Mouse (Mus musculus) thymus, adult 2 months (tissue): ENCODE data around the gene Gpc6. TPM values are rescaled to one million over a fixed set of nuclear protein-coding genes. Genes with fewer than 3 reads are reported as not detected.

Experiments
- DNase-seq: peaks from one replicate; pipeline ENCODE4 v3.0.0; 2021
- H3K27ac ChIP-seq: fragments of 200-500 bp; 2 replicates; pipeline ENCODE4 v1.5.1; 2012; ENCODE audit warnings: low read length, control low read depth; ENCODE audit not compliant: control insufficient read depth, insufficient read depth
- H3K27me3 ChIP-seq: fragments of 200-500 bp; 2 replicates; pipeline ENCODE4 v1.6.1; 2012; ENCODE audit warnings: mild to moderate bottlenecking, low read length, moderate library complexity, mixed read lengths; ENCODE audit not compliant: control insufficient read depth, insufficient read depth
- H3K36me3 ChIP-seq: fragments of 200-500 bp; 2 replicates; pipeline ENCODE4 v1.6.1; 2012; ENCODE audit warnings: mild to moderate bottlenecking, low read length, moderate library complexity; ENCODE audit not compliant: control insufficient read depth, insufficient read depth
- H3K4me1 ChIP-seq: fragments of 200-500 bp; replicated peaks from 2 replicates; pipeline ENCODE4 v1.6.1; 2012; ENCODE audit warnings: low read length; ENCODE audit not compliant: control insufficient read depth, insufficient read depth
- H3K4me3 ChIP-seq: fragments of 200-500 bp; 2 replicates; pipeline ENCODE4 v1.5.1; 2012; ENCODE audit warnings: mild to moderate bottlenecking, low read length, control low read depth, moderate library complexity; ENCODE audit not compliant: control insufficient read depth, insufficient read depth
- CTCF ChIP-seq: fragments of 200-500 bp; IDR thresholded peaks from 2 replicates; pipeline ENCODE4 v1.5.1; 2012; ENCODE audit warnings: mild to moderate bottlenecking, control low read depth, low read length, moderate library complexity, borderline replicate concordance; ENCODE audit not compliant: control insufficient read depth, poor library complexity, insufficient read depth; ENCODE audit errors: extremely low read depth
- POLR2A ChIP-seq: fragments of 200-500 bp; IDR thresholded peaks from 2 replicates; pipeline ENCODE4 v1.6.1; 2012; ENCODE audit warnings: mild to moderate bottlenecking, low read length, control low read depth, moderate library complexity; ENCODE audit not compliant: control insufficient read depth, poor library complexity, insufficient read depth; ENCODE audit errors: extremely low read depth
- WGBS: fragments of 180-500 bp; shearing (Covaris S2); methylation state at CpG from one replicate; pipeline ENCODE4 v1.1.7; 2018; 5-methylcytosine and 5-hydroxymethylcytosine counted together
- polyA plus RNA-seq: library from polyadenylated mRNA; depleted of rRNA; stranded (reverse); fragments of >200 nt; gene quantifications from 2 replicates; pipeline ENCODE4 v1.2.3, GENCODE M21; 2012

The Gpc6 gene
- polyA plus RNA-seq, 1 experiment, result 1.5 TPM

- no peaks in the 10 kb centered on the region for H3K4me1 ChIP-seq
- H3K27ac ChIP-seq, result no peak overlapping the region
- TF ChIP-seq POLR2A (no peak), CTCF (no peak)
- no peaks in the 10 kb centered on the region for H3K36me3 ChIP-seq
- WGBS, result 90% methylated on average over 5 of the region's 5 CpGs
- no peak overlapping the region for H3K4me3 ChIP-seq
- no peaks in the 10 kb centered on the region for H3K27me3 ChIP-seq
- DNase-seq, result no peak
Observed at GRCm38 (mm10) chr14:117781724-117782123, 856.6 kb downstream of the Gpc6 start.

DNA sequence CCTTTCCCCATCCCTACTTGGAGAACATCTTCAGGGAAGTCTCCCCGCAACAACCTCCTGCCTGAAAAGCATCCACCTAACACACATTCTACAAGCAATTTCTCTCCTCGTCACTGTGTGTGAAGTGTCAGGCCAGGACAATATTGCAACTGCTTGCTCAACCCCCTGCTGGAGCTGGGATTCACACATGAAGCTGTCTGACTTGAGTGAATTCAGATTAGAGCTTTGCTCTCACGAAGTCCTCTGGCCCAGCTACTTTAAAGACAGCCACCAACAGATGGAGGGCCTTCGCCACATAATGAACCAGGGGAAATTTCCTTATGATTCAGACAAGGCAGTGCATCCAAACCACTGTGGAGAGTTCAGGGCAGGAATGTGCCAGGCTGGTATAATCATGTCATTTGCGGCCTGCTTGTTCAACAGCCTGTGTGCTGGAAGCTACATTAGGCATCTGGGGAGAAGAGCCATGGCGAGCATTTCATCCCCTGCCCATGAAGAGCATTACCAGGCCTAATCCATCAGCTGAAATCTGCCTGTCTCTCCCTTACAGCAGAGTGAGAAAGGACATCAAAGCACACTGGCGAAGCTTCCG, 858.7 kb downstream of the Gpc6 start:
- WGBS, result 95% methylated on average over 8 of the region's 8 CpGs
- no peaks in the 10 kb centered on the region for H3K27me3 ChIP-seq
- DNase-seq, result no peak
- no peak overlapping the region for H3K27ac ChIP-seq
- TF ChIP-seq CTCF, result no peak
- no peak for TF ChIP-seq POLR2A
- H3K4me3 ChIP-seq, result no peak overlapping the region
- no peaks in the 10 kb centered on the region for H3K4me1 ChIP-seq
- H3K36me3 ChIP-seq, result no peaks in the 10 kb centered on the region

DNA sequence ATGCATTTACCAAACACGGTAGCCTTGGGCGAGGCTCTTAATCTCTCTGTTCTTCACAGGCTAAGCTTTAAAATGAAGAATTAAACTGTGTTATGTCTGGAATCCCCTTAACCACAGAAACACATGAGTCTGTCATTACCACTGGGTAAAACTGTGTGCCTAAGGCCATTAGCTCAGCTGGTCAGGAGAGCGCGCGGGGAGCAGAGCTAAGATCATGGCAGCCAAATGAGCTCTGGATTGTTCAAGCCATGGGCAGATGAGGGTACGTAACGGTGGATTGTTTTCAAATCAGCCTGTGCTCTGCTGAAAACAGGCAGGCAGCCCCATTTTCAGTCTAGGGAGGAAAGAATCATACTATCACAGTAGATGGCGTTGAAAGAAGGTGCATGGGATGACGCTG, 859.8 kb downstream of the Gpc6 start:
- WGBS, result 97% methylated on average over 9 of the region's 9 CpGs
- no peak for TF ChIP-seq CTCF
- no peak for TF ChIP-seq POLR2A

DNA sequence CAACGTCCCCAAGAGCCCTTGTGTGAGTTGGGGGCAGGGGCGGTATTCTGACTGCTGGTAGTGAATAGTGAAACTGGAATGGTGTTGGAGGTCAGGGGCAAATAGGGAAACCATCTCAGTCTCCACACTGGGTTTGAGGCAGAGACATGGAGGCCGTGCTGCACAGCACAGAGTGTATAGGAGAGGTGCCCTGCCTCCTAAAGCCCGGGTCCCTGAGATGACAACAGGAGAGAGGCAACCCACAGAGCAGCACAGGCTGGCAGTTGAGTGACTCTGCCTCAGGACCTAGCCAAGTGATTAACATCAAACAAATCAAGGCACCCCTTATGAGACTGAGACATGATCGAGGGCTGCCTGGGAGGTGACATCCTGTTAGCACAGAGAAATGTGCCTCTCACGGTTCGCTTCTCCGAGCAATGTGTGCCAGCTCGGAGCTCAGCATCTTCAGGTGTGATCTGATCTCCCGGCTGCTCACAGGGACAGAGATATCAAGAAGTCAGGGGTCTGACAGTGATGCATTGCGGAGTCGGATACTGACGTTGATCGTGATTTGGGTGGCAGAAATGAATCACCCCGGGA, 860.5 kb downstream of the Gpc6 start:
- no peaks in the 10 kb centered on the region for H3K4me1 ChIP-seq
- TF ChIP-seq POLR2A, result no peak
- TF ChIP-seq CTCF, result no peak
- H3K36me3 ChIP-seq, result no peaks in the 10 kb centered on the region
- H3K27ac ChIP-seq, result no peak overlapping the region
- 95% methylated on average over 15 of the region's 15 CpGs for WGBS
- no peaks in the 10 kb centered on the region for H3K27me3 ChIP-seq
- H3K4me3 ChIP-seq, result no peak overlapping the region
- no peak for DNase-seq

More for the DNA sequence above, 859.8 kb downstream of the Gpc6 start:
- Histone ChIP-seq H3K4me1 (no peaks in the 10 kb centered on the region), H3K4me3 (no peak overlapping the region), H3K27ac (no peak overlapping the region), H3K36me3 (no peaks in the 10 kb centered on the region), H3K27me3 (no peaks in the 10 kb centered on the region)
- DNase-seq, result no peak

- H3K36me3 ChIP-seq, result no peaks in the 10 kb centered on the region
- H3K27ac ChIP-seq, result no peak overlapping the region
- 70% methylated on average over 7 of the region's 7 CpGs for WGBS
- no peak overlapping the region for H3K4me3 ChIP-seq
- no peak for TF ChIP-seq CTCF
- no peak for TF ChIP-seq POLR2A
- H3K4me1 ChIP-seq, result no peaks in the 10 kb centered on the region
- H3K27me3 ChIP-seq, result no peaks in the 10 kb centered on the region
- no peak for DNase-seq
Observed at GRCm38 (mm10) chr14:117786647-117787046, 861.5 kb downstream of the Gpc6 start.

- TF ChIP-seq CTCF (no peak), POLR2A (no peak)
- DNase-seq, result no peak
- Histone ChIP-seq H3K27me3 (no peaks in the 10 kb centered on the region), H3K27ac (no peak overlapping the region), H3K4me3 (no peak overlapping the region), H3K36me3 (no peaks in the 10 kb centered on the region), H3K4me1 (no peaks in the 10 kb centered on the region)
- 85% methylated on average over 2 of the region's 2 CpGs for WGBS
Observed at GRCm38 (mm10) chr14:117794874-117795273, 869.8 kb downstream of the Gpc6 start.

DNA sequence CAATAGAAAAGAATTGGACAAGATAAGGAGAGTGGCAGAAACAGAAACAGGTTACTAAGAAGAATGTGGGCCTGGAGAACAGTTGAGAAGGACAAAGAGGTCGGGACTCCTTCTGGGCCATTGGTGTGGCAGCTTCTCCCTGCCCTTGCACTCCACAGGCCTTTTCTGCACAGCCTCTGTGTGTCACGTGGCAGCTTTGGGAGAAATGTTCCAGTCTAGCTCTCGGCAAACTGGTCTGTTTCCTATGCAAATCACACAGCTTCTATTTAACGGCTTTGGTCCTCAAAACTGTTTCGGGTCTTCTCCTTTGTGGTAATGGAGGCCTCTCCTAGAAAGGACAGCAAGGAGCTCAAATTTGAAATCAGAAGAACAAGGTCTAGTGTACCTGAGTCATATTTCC, 871.5 kb downstream of the Gpc6 start:
- Histone ChIP-seq H3K27me3 (no peaks in the 10 kb centered on the region), H3K4me1 (no peaks in the 10 kb centered on the region), H3K4me3 (no peak overlapping the region), H3K27ac (no peak overlapping the region), H3K36me3 (no peaks in the 10 kb centered on the region)
- DNase-seq, result no peak
- TF ChIP-seq POLR2A (no peak), CTCF (no peak)
- 96% methylated on average over 5 of the region's 5 CpGs for WGBS
